Mouse (Mus musculus) heart, postnatal 0 days (tissue): ENCODE measurements around the gene Men1. TPM values are rescaled to one million over a fixed set of nuclear protein-coding genes. Genes with fewer than 3 reads are reported as not detected.

ENCODE experiments used
- ATAC-seq: fragments of 200-750 bp; cut with Nextera tagmentation; 2 replicates; pipeline ENCODE4 v1.8.0; 2017; ENCODE audit warnings: low read depth, moderate number of reproducible peaks, moderate library complexity; ENCODE audit not compliant: insufficient read depth
- DNase-seq: peaks from one replicate; pipeline ENCODE4 v3.0.0-alpha.2; 2016; ENCODE audit warnings: low spot score
- H3K27ac ChIP-seq: fragments of 300-500 bp; sonication (generic); 2 replicates; pipeline ENCODE4 v1.5.1; 2014; ENCODE audit warnings: low read depth, mild to moderate bottlenecking
- H3K27me3 ChIP-seq: fragments of 300-500 bp; sonication (generic); 2 replicates; pipeline ENCODE4 v1.6.1; 2014; ENCODE audit warnings: low read length, mixed read lengths; ENCODE audit not compliant: control insufficient read depth, insufficient read depth
- H3K36me3 ChIP-seq: fragments of 300-500 bp; sonication (generic); replicated peaks from 2 replicates; pipeline ENCODE4 v1.6.1; 2014; ENCODE audit warnings: low read length, mixed read lengths; ENCODE audit not compliant: control insufficient read depth, insufficient read depth
- H3K4me1 ChIP-seq: fragments of 300-500 bp; sonication (generic); 2 replicates; pipeline ENCODE4 v1.6.1; 2014; ENCODE audit warnings: antibody characterized with exemption; ENCODE audit not compliant: control insufficient read depth, insufficient read depth
- H3K4me2 ChIP-seq: fragments of 300-500 bp; sonication (generic); 2 replicates; pipeline ENCODE4 v1.6.1; 2014; ENCODE audit warnings: low read depth, mild to moderate bottlenecking, low read length, moderate library complexity
- H3K4me3 ChIP-seq: fragments of 300-500 bp; sonication (generic); 2 replicates; pipeline ENCODE4 v1.5.1; 2014; ENCODE audit warnings: low read depth, low read length
- H3K9ac ChIP-seq: fragments of 300-500 bp; sonication (generic); replicated peaks from 2 replicates; pipeline ENCODE4 v1.6.1; 2014; ENCODE audit warnings: low read depth, low read length, mixed read lengths
- H3K9me3 ChIP-seq: fragments of 300-500 bp; sonication (generic); replicated peaks from 2 replicates; pipeline ENCODE4 v1.6.1; 2016; ENCODE audit warnings: low read length; ENCODE audit not compliant: control insufficient read depth
- CTCF ChIP-seq: IDR thresholded peaks from 2 replicates; pipeline ENCODE4 v1.5.1; 2016; ENCODE audit warnings: antibody characterized with exemption, control low read depth, low read depth
- EP300 ChIP-seq: IDR thresholded peaks from 2 replicates; pipeline ENCODE4 v1.6.1; 2016; ENCODE audit warnings: antibody characterized with exemption, low read depth
- WGBS: fragments of 180-500 bp; shearing (Covaris S2); extraction: QIAGEN DNeasy Blood & Tissue Kit; methylation state at CpG from one replicate; pipeline ENCODE4 v1.1.7; 2014; 5-methylcytosine and 5-hydroxymethylcytosine counted together
- polyA plus RNA-seq: library from polyadenylated mRNA; unstranded; fragments of >200 nt; fragmentation: Nextera tagmentation; extraction: Ambion mirVana; gene quantifications from 2 replicates; pipeline ENCODE4 v1.2.1, GENCODE M21; 2015
- total RNA-seq: library from RNA; depleted of rRNA; stranded (reverse); fragments of >200 nt; gene quantifications from 2 replicates; pipeline ENCODE4 v1.2.3, GENCODE M21; 2014; ENCODE audit warnings: low replicate concordance

Gene Men1
- total and polyA plus RNA-seq, 2 experiments from 2014 or later: 20.3 to 46.5 TPM

DNA sequence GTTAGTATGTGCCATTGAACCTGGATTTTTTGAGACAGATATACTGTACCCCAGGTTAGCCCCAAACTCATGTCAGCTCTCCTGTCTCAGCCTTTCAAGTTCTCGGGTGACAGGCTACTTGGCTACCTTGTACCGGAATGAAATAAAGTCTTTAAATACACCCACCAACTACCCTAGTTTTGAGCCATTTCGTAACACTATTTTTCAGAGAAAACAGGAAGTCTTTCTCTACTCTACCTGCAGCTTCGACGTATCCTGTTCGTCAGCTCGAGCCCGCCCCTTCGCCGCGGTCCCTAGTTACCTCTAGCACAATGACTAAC is 28.3 kb downstream of the Men1 start:
- H3K9me3 ChIP-seq: no peaks in the 10 kb centered on the region
- TF ChIP-seq EP300 (no peak), CTCF (no peak)
- ATAC-seq (no peak), DNase-seq (no peak)
- H3K27me3 ChIP-seq: no peaks in the 10 kb centered on the region
- peak overlapping the region; percentile 44 for H3K9ac ChIP-seq
- peak overlapping the region; percentile 99 for H3K4me3 ChIP-seq
- peaks cover 18% of the 10 kb centered on the region for H3K4me1 ChIP-seq
- peak overlapping the region; percentile 62 for H3K4me2 ChIP-seq
- 2% methylated on average over 11 of the region's 11 CpGs for WGBS
- H3K36me3 ChIP-seq: peaks cover 31% of the 10 kb centered on the region
- peak overlapping the region; percentile 100 for H3K27ac ChIP-seq

GRCm38 (mm10) chr19:6363411-6364240 is 28.8 kb downstream of the Men1 start, which contains the start of gene Sf1:
TSS of gene Sf1 (plus strand) at chr19:6363690.
- no peaks in the 10 kb centered on the region for H3K27me3 ChIP-seq
- H3K4me1 ChIP-seq: peaks cover 18% of the 10 kb centered on the region

GRCm38 (mm10) chr19:6364317-6364725 is 29.5 kb downstream of the Men1 start:
- under 1% methylated on average over 51 of the region's 55 CpGs for WGBS
- Histone ChIP-seq H3K36me3 (peaks cover 43% of the 10 kb centered on the region), H3K27ac (peak overlapping the region; percentile 100), H3K9me3 (no peaks in the 10 kb centered on the region), H3K9ac (peak overlapping the region; percentile 99), H3K4me2 (peak overlapping the region; percentile 96), H3K4me1 (peaks cover 18% of the 10 kb centered on the region), H3K4me3 (peak overlapping the region; percentile 99), H3K27me3 (no peaks in the 10 kb centered on the region)
- ATAC-seq: peak; percentile 5; the same call in 1 of the 2 replicates
- TF ChIP-seq CTCF (no peak), EP300 (no peak)
- DNase-seq: peak; percentile 87

More at GRCm38 (mm10) chr19:6363411-6364240, 28.8 kb downstream of the Men1 start, which contains the start of gene Sf1:
- H3K4me3 ChIP-seq: peak within 1 kb of the TSS; percentile 99
- WGBS: under 1% methylated on average over 77 of the region's 85 CpGs
- peaks cover 37% of the 10 kb centered on the region for H3K36me3 ChIP-seq
- peak; percentile 100 for DNase-seq
- peak; percentile 94 for ATAC-seq
- TF ChIP-seq CTCF (no peak), EP300 (peak; percentile 88)
- H3K27ac ChIP-seq: peak within 1 kb of the TSS; percentile 100
- H3K4me2 ChIP-seq: peak within 1 kb of the TSS; percentile 96
- H3K9me3 ChIP-seq: no peaks in the 10 kb centered on the region
- H3K9ac ChIP-seq: peak within 1 kb of the TSS; percentile 99

DNA sequence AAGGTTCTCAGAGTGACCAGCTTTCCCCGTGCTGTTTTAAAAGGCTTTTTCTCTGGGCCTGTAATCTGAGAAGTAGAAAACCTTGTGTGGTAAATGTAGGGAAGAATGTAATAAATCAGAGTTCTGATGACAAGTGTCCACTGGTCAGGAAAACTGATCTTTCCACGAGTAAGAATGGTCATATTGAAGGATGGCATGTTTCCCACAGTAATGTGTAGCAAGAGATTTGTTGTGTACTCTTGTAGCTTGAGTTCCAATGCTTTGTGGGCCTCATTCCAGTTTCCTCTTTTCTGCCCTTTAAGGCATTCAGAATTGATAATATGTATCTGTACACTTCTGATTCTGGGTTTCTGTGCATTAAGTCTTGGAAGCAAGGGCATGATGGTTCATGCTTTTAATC is 30.1 kb downstream of the Men1 start:
- WGBS: 3% methylated on average over 2 of the region's 2 CpGs
- no peak for TF ChIP-seq EP300
- no peak for TF ChIP-seq CTCF
- peak overlapping the region; percentile 96 for H3K4me2 ChIP-seq
- H3K36me3 ChIP-seq: peaks cover 48% of the 10 kb centered on the region
- ATAC-seq: no peak
- peak overlapping the region; percentile 99 for H3K4me3 ChIP-seq
- no peaks in the 10 kb centered on the region for H3K27me3 ChIP-seq
- no peaks in the 10 kb centered on the region for H3K9me3 ChIP-seq
- no peak for DNase-seq
- H3K27ac ChIP-seq: no peak overlapping the region
- peak overlapping the region; percentile 99; the same call in 1 of the 2 replicates for H3K9ac ChIP-seq
- H3K4me1 ChIP-seq: peaks cover 18% of the 10 kb centered on the region

- peaks cover 94% of the 10 kb centered on the region for H3K36me3 ChIP-seq
- peaks cover 6% of the 10 kb centered on the region; the same call in 1 of the 2 replicates for H3K4me1 ChIP-seq
- H3K27me3 ChIP-seq: no peaks in the 10 kb centered on the region
- no peak for DNase-seq
- H3K4me3 ChIP-seq: no peak overlapping the region
- ATAC-seq: no peak
- no peak overlapping the region for H3K27ac ChIP-seq
- no peak overlapping the region for H3K4me2 ChIP-seq
- no peaks in the 10 kb centered on the region for H3K9me3 ChIP-seq
- TF ChIP-seq EP300 (no peak), CTCF (no peak)
- WGBS: 88% methylated on average over 2 of the region's 2 CpGs
- H3K9ac ChIP-seq: no peak overlapping the region
Measured at GRCm38 (mm10) chr19:6370175-6370574, 35.4 kb downstream of the Men1 start.
